Mouse (Mus musculus): ENCODE results near the gene Cep131.

DNA sequence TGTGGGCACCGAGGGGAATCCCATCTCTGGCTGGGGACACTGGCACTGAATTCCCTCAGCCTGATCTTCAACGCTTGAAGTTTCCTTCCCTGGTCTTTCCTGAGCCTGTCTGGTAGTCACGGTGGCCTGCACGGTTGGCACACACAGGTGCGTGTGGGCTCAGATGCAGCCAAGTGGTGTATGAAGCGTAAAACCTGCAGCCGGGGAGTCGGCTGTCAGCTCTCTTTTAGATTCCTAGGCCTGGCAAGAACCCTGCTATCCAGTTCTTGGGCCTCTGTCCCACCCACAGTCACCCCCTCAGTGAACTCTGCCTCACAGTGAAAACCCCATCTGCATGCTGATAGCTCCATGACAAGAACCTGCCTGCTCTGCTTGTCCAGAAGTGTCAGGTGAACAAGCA, 26.0 kb downstream of the Cep131 start:
- TF ChIP-seq CTCF (IDR thresholded peaks at IDR 0.05; ENCODE audit: low read depth, low read length) (no peak), POLR2A (IDR thresholded peaks at IDR 0.05; ENCODE audit: insufficient read depth, low read length) (no peak), EP300 (IDR thresholded peaks at IDR 0.05; ENCODE audit: insufficient read depth, low read depth, low read length) (no peak)
